Mouse (Mus musculus): ENCODE results near the gene Ubald2. TPM values are rescaled to one million over a fixed set of nuclear protein-coding genes. Genes with fewer than 3 reads are reported as not detected.
"Not testable (repeated sequence)": the region's sequence is repeated elsewhere in the genome, so short reads cannot be mapped to it uniquely, and the experiment has no call there.

Ubald2 gene
- polyA plus RNA-seq, 1 experiment from 2014 or later = 60.6 TPM

- WGBS (ENCODE audit: insufficient replicate concordance) = 79% methylated on average over 8 of the region's 8 CpGs
- no peaks in the 10 kb centered on the region; the same call in 1 of the 2 replicates for H3K27me3 ChIP-seq (ENCODE audit: control insufficient read depth, insufficient read depth, low read length)
- ATAC-seq (replicated peaks; ENCODE audit: insufficient number of reproducible peaks, low FRiP score, low TSS enrichment) = no peak
- H3K27ac ChIP-seq (ENCODE audit: low read depth, low read length) = no peak overlapping the region
- no peak overlapping the region for H3K4me2 ChIP-seq
- H3K4me3 ChIP-seq (ENCODE audit: low read depth, low read length) = no peak overlapping the region
- no peaks in the 10 kb centered on the region for H3K4me1 ChIP-seq (ENCODE audit: control insufficient read depth, insufficient read depth, low read length)
- no peak overlapping the region for H3K9ac ChIP-seq (ENCODE audit: low read depth, low read length)
- no peaks in the 10 kb centered on the region for H3K9me3 ChIP-seq (replicated peaks; ENCODE audit: control insufficient read depth, low read length)
- H3K36me3 ChIP-seq (ENCODE audit: control insufficient read depth, insufficient read depth, low read length) = no peaks in the 10 kb centered on the region
These were observed 22.3 kb downstream of the Ubald2 start for GRCm38 (mm10) chr11:116456234-116456633.

GRCm38 (mm10) chr11:116459786-116460185 is 25.9 kb downstream of the Ubald2 start:
- no peaks in the 10 kb centered on the region for H3K36me3 ChIP-seq (ENCODE audit: control insufficient read depth, insufficient read depth, low read length)
- H3K9ac ChIP-seq (ENCODE audit: low read depth, low read length) = no peak overlapping the region
- 65% methylated on average over 4 of the region's 4 CpGs for WGBS (ENCODE audit: insufficient replicate concordance)
- H3K27me3 ChIP-seq (ENCODE audit: control insufficient read depth, insufficient read depth, low read length) = no peaks in the 10 kb centered on the region; the same call in 1 of the 2 replicates
- no peak for ATAC-seq (replicated peaks; ENCODE audit: insufficient number of reproducible peaks, low FRiP score, low TSS enrichment)
- no peak overlapping the region for H3K27ac ChIP-seq (ENCODE audit: low read depth, low read length)
- no peak overlapping the region for H3K4me3 ChIP-seq (ENCODE audit: low read depth, low read length)
- H3K4me1 ChIP-seq (ENCODE audit: control insufficient read depth, insufficient read depth, low read length) = peaks cover 4% of the 10 kb centered on the region; the same call in 1 of the 2 replicates
- H3K9me3 ChIP-seq (replicated peaks; ENCODE audit: control insufficient read depth, low read length) = no peaks in the 10 kb centered on the region
- H3K4me2 ChIP-seq = no peak overlapping the region

GRCm38 (mm10) chr11:116463338-116463737 is 29.4 kb downstream of the Ubald2 start:
- no peak for ATAC-seq (replicated peaks; ENCODE audit: insufficient number of reproducible peaks, low FRiP score, low TSS enrichment)
- Histone ChIP-seq H3K9ac (ENCODE audit: low read depth, low read length) (no peak overlapping the region), H3K27me3 (ENCODE audit: control insufficient read depth, insufficient read depth, low read length) (no peaks in the 10 kb centered on the region), H3K27ac (ENCODE audit: low read depth, low read length) (no peak overlapping the region), H3K36me3 (ENCODE audit: control insufficient read depth, insufficient read depth, low read length) (no peaks in the 10 kb centered on the region), H3K9me3 (replicated peaks; ENCODE audit: control insufficient read depth, low read length) (no peaks in the 10 kb centered on the region), H3K4me2 (no peak overlapping the region), H3K4me3 (ENCODE audit: low read depth, low read length) (no peak overlapping the region), H3K4me1 (ENCODE audit: control insufficient read depth, insufficient read depth, low read length) (peaks cover 4% of the 10 kb centered on the region; the same call in 1 of the 2 replicates)
- WGBS (ENCODE audit: insufficient replicate concordance) = 55% methylated on average over 5 of the region's 5 CpGs

- Histone ChIP-seq H3K4me2 (no peak overlapping the region), H3K9ac (ENCODE audit: low read depth, low read length) (no peak overlapping the region), H3K9me3 (replicated peaks; ENCODE audit: control insufficient read depth, low read length) (no peaks in the 10 kb centered on the region), H3K27me3 (ENCODE audit: control insufficient read depth, insufficient read depth, low read length) (no peaks in the 10 kb centered on the region), H3K36me3 (ENCODE audit: control insufficient read depth, insufficient read depth, low read length) (no peaks in the 10 kb centered on the region), H3K27ac (ENCODE audit: low read depth, low read length) (no peak overlapping the region), H3K4me3 (ENCODE audit: low read depth, low read length) (no peak overlapping the region), H3K4me1 (ENCODE audit: control insufficient read depth, insufficient read depth, low read length) (peaks cover 4% of the 10 kb centered on the region; the same call in 1 of the 2 replicates)
- 17% methylated on average over 2 of the region's 2 CpGs for WGBS (ENCODE audit: insufficient replicate concordance)
- ATAC-seq (replicated peaks; ENCODE audit: insufficient number of reproducible peaks, low FRiP score, low TSS enrichment) = 0 out of 2 replicates have a peak, but pooled peaks have one; percentile 35
These were observed 29.9 kb downstream of the Ubald2 start for GRCm38 (mm10) chr11:116463833-116464232.

GRCm38 (mm10) chr11:116466141-116466540 is 32.2 kb downstream of the Ubald2 start, which contains the start of gene Qrich2:
Gene Qrich2, minus strand, starts transcription at chr11:116466241.
- Histone ChIP-seq H3K36me3 (ENCODE audit: control insufficient read depth, insufficient read depth, low read length) (peaks cover 8% of the 10 kb centered on the region; the same call in 1 of the 2 replicates), H3K4me1 (ENCODE audit: control insufficient read depth, insufficient read depth, low read length) (peaks cover 4% of the 10 kb centered on the region; the same call in 1 of the 2 replicates)
- 45% methylated on average over 20 of the region's 20 CpGs for WGBS (ENCODE audit: insufficient replicate concordance)

GRCm38 (mm10) chr11:116468338-116468737 is 34.4 kb downstream of the Ubald2 start:
- H3K4me2 ChIP-seq; H3K27ac ChIP-seq (ENCODE audit: low read depth, low read length); H3K9me3 ChIP-seq (replicated peaks; ENCODE audit: control insufficient read depth, low read length); H3K27me3 ChIP-seq (ENCODE audit: control insufficient read depth, insufficient read depth, low read length); ATAC-seq (replicated peaks; ENCODE audit: insufficient number of reproducible peaks, low FRiP score, low TSS enrichment); H3K9ac ChIP-seq (ENCODE audit: low read depth, low read length); H3K4me1 ChIP-seq (ENCODE audit: control insufficient read depth, insufficient read depth, low read length); H3K4me3 ChIP-seq (ENCODE audit: low read depth, low read length): not testable (repeated sequence)
- peaks cover 18% of the 10 kb centered on the region for H3K36me3 ChIP-seq (ENCODE audit: control insufficient read depth, insufficient read depth, low read length)
- 75% methylated on average over 3 of the region's 3 CpGs for WGBS (ENCODE audit: insufficient replicate concordance)

More at GRCm38 (mm10) chr11:116466141-116466540, 32.2 kb downstream of the Ubald2 start, which contains the start of gene Qrich2:
- Histone ChIP-seq H3K27me3 (ENCODE audit: control insufficient read depth, insufficient read depth, low read length) (no peaks in the 10 kb centered on the region), H3K4me3 (ENCODE audit: low read depth, low read length) (no peak within 1 kb of the TSS), H3K4me2 (no peak within 1 kb of the TSS), H3K9ac (ENCODE audit: low read depth, low read length) (no peak within 1 kb of the TSS), H3K27ac (ENCODE audit: low read depth, low read length) (no peak within 1 kb of the TSS), H3K9me3 (replicated peaks; ENCODE audit: control insufficient read depth, low read length) (no peaks in the 10 kb centered on the region)
- no peak for ATAC-seq (replicated peaks; ENCODE audit: insufficient number of reproducible peaks, low FRiP score, low TSS enrichment)

- H3K36me3 ChIP-seq (ENCODE audit: control insufficient read depth, insufficient read depth, low read length) = peaks cover 26% of the 10 kb centered on the region
- no peak overlapping the region for H3K4me3 ChIP-seq (ENCODE audit: low read depth, low read length)
- H3K27me3 ChIP-seq (ENCODE audit: control insufficient read depth, insufficient read depth, low read length) = no peaks in the 10 kb centered on the region
- 0 out of 2 replicates have a peak overlapping the region, but pooled peaks have one; percentile 30 for H3K27ac ChIP-seq (ENCODE audit: low read depth, low read length)
- no peak overlapping the region for H3K4me2 ChIP-seq
- no peaks in the 10 kb centered on the region for H3K4me1 ChIP-seq (ENCODE audit: control insufficient read depth, insufficient read depth, low read length)
- ATAC-seq (replicated peaks; ENCODE audit: insufficient number of reproducible peaks, low FRiP score, low TSS enrichment) = no peak
- no peak overlapping the region for H3K9ac ChIP-seq (ENCODE audit: low read depth, low read length)
- 90% methylated on average over 3 of the region's 3 CpGs for WGBS (ENCODE audit: insufficient replicate concordance)
- no peaks in the 10 kb centered on the region for H3K9me3 ChIP-seq (replicated peaks; ENCODE audit: control insufficient read depth, low read length)
These were observed 36.4 kb downstream of the Ubald2 start for GRCm38 (mm10) chr11:116470249-116470648.

- Histone ChIP-seq H3K27me3 (ENCODE audit: control insufficient read depth, insufficient read depth, low read length) (no peaks in the 10 kb centered on the region), H3K9ac (ENCODE audit: low read depth, low read length) (no peak overlapping the region), H3K4me3 (ENCODE audit: low read depth, low read length) (no peak overlapping the region), H3K9me3 (replicated peaks; ENCODE audit: control insufficient read depth, low read length) (no peaks in the 10 kb centered on the region), H3K36me3 (ENCODE audit: control insufficient read depth, insufficient read depth, low read length) (peaks cover 31% of the 10 kb centered on the region), H3K27ac (ENCODE audit: low read depth, low read length) (0 out of 2 replicates have a peak overlapping the region, but pooled peaks have one; percentile 30), H3K4me2 (no peak overlapping the region), H3K4me1 (ENCODE audit: control insufficient read depth, insufficient read depth, low read length) (no peaks in the 10 kb centered on the region)
- WGBS (ENCODE audit: insufficient replicate concordance) = 75% methylated on average over 4 of the region's 4 CpGs
- no peak for ATAC-seq (replicated peaks; ENCODE audit: insufficient number of reproducible peaks, low FRiP score, low TSS enrichment)
These were observed 37.0 kb downstream of the Ubald2 start for GRCm38 (mm10) chr11:116470896-116471295.

GRCm38 (mm10) chr11:116472275-116472674 is 38.4 kb downstream of the Ubald2 start:
- H3K9ac ChIP-seq (ENCODE audit: low read depth, low read length) = no peak overlapping the region
- no peaks in the 10 kb centered on the region for H3K27me3 ChIP-seq (ENCODE audit: control insufficient read depth, insufficient read depth, low read length)
- H3K9me3 ChIP-seq (replicated peaks; ENCODE audit: control insufficient read depth, low read length) = no peaks in the 10 kb centered on the region
- H3K4me1 ChIP-seq (ENCODE audit: control insufficient read depth, insufficient read depth, low read length) = no peaks in the 10 kb centered on the region
- ATAC-seq (replicated peaks; ENCODE audit: insufficient number of reproducible peaks, low FRiP score, low TSS enrichment) = no peak
- H3K4me2 ChIP-seq = no peak overlapping the region
- H3K4me3 ChIP-seq (ENCODE audit: low read depth, low read length) = no peak overlapping the region
- H3K27ac ChIP-seq (ENCODE audit: low read depth, low read length) = no peak overlapping the region
- H3K36me3 ChIP-seq (ENCODE audit: control insufficient read depth, insufficient read depth, low read length) = peaks cover 41% of the 10 kb centered on the region
- 81% methylated on average over 4 of the region's 4 CpGs for WGBS (ENCODE audit: insufficient replicate concordance)

Measured in heart, embryonic 11.5 days (tissue).